Mouse (Mus musculus) liver, embryonic 16.5 days (tissue): Measurements from ENCODE around the gene Tmem63c. TPM values are rescaled to one million over a fixed set of nuclear protein-coding genes. Genes with fewer than 3 reads are reported as not detected.

Source experiments
- ATAC-seq: fragments of 200-750 bp; cut with Nextera tagmentation; 2 replicates; pipeline ENCODE4 v1.8.0; 2017; ENCODE audit warnings: low read depth, mild to moderate bottlenecking, moderate number of reproducible peaks, moderate library complexity
- H3K27ac ChIP-seq: fragments of 300-500 bp; sonication (generic); 2 replicates; pipeline ENCODE4 v1.5.1; 2014; ENCODE audit warnings: mild to moderate bottlenecking, low read length
- H3K27me3 ChIP-seq: fragments of 300-500 bp; sonication (generic); 2 replicates; pipeline ENCODE4 v1.6.1; 2014; ENCODE audit warnings: low read depth, low read length, mixed read lengths; ENCODE audit not compliant: control insufficient read depth, insufficient read depth
- H3K36me3 ChIP-seq: fragments of 300-500 bp; sonication (generic); 2 replicates; pipeline ENCODE4 v1.6.1; 2014; ENCODE audit warnings: mild to moderate bottlenecking; ENCODE audit not compliant: control insufficient read depth, insufficient read depth
- H3K4me1 ChIP-seq: fragments of 300-500 bp; sonication (generic); 2 replicates; pipeline ENCODE4 v1.6.1; 2014; ENCODE audit warnings: low read depth, low read length, mixed read lengths; ENCODE audit not compliant: control insufficient read depth
- H3K4me2 ChIP-seq: fragments of 300-500 bp; sonication (generic); 2 replicates; pipeline ENCODE4 v1.6.1; 2014; ENCODE audit warnings: low read depth, low read length, mixed read lengths
- H3K4me3 ChIP-seq: fragments of 300-500 bp; sonication (generic); 2 replicates; pipeline ENCODE4 v1.5.1; 2014; ENCODE audit warnings: low read depth, mild to moderate bottlenecking, low read length
- H3K9ac ChIP-seq: fragments of 300-500 bp; sonication (generic); 2 replicates; pipeline ENCODE4 v1.6.1; 2014; ENCODE audit warnings: low read depth, low read length
- H3K9me3 ChIP-seq: fragments of 300-500 bp; sonication (generic); replicated peaks from 2 replicates; pipeline ENCODE4 v1.6.1; 2016; ENCODE audit warnings: low read length; ENCODE audit not compliant: control insufficient read depth
- WGBS: fragments of 180-500 bp; shearing (Covaris S2); extraction: QIAGEN DNeasy Blood & Tissue Kit; methylation state at CpG from one replicate; pipeline ENCODE4 v1.1.7; 2014; ENCODE audit not compliant: insufficient replicate concordance; 5-methylcytosine and 5-hydroxymethylcytosine counted together
- polyA plus RNA-seq: library from polyadenylated mRNA; unstranded; fragments of >200 nt; fragmentation: Nextera tagmentation; extraction: Ambion mirVana; gene quantifications from 2 replicates; pipeline ENCODE4 v1.2.1, GENCODE M21; 2015

Tmem63c gene
- polyA plus RNA-seq, 1 experiment from 2014 or later: not detected

DNA sequence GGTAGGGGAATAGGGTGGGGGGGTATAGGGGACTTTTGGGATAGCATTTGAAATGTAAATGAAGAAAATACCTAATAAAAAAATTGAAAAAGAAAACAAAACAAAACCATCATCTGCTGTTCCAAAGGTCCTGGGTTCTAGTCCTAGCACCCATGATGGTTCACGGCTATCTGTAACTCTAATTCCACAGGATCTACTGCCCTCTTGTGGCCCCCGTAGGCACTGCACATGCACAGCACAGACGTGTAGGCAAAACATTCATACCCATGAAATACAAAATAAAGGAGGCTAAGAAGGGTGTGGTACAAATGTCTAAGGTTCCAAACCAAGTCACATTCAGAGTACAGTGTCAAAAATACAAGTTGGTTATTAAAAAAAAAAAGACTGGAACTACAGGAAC, 4.1 kb upstream of the Tmem63c start:
- Histone ChIP-seq H3K9ac (no peak overlapping the region), H3K27ac (no peak overlapping the region), H3K36me3 (no peaks in the 10 kb centered on the region), H3K9me3 (no peaks in the 10 kb centered on the region), H3K4me3 (no peak overlapping the region), H3K27me3 (no peaks in the 10 kb centered on the region), H3K4me1 (no peaks in the 10 kb centered on the region), H3K4me2 (no peak overlapping the region)
- 30% methylated on average over 3 of the region's 3 CpGs for WGBS
- ATAC-seq: no peak

DNA sequence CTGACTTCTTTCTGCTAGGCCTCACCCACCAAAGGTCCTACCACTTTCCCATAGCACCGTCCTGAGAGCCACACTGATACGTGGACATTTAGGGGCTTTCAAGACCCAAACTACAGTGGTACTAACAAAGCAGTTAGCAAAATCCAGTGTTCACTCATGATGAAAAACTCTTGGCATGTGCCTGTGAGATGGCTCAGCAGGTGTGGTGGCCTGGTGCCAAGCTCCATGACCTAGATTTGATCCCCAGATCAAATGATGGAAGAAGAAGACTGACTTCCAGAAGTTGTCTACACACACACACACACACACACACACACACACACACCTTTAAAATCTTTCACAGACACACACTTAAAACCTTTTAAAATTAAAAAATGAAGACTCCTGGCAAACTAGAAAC, 2.4 kb upstream of the Tmem63c start:
- Histone ChIP-seq H3K27ac (no peak overlapping the region), H3K4me1 (no peaks in the 10 kb centered on the region), H3K27me3 (no peaks in the 10 kb centered on the region), H3K4me3 (no peak overlapping the region), H3K9me3 (no peaks in the 10 kb centered on the region), H3K4me2 (no peak overlapping the region), H3K36me3 (no peaks in the 10 kb centered on the region), H3K9ac (no peak overlapping the region)
- WGBS: 54% methylated on average over 2 of the region's 2 CpGs
- ATAC-seq: no peak

DNA sequence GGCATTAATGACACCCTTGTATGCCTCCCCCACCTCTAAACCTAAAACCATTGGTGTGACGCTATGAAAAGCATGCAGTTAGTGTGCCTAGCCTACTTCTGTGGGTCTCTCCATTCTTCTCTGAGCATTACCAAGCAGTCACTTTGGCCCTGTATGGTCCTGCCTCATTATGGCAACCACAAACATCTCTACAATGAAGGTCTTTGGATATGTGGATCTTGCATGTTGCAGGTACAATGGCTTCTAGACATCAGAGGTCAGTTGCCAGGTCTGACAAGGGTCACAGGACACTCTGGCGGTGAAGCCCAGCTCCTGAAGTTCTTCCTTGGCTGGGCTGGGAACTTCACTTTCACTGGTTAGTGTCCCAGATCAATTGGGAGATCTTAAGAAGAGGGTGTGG, 866 bp downstream of the Tmem63c start:
- Histone ChIP-seq H3K27me3 (peaks cover 6% of the 10 kb centered on the region; the same call in 1 of the 2 replicates), H3K4me3 (no peak overlapping the region), H3K4me1 (no peaks in the 10 kb centered on the region), H3K36me3 (no peaks in the 10 kb centered on the region), H3K9me3 (no peaks in the 10 kb centered on the region), H3K27ac (no peak overlapping the region), H3K4me2 (no peak overlapping the region), H3K9ac (no peak overlapping the region)
- 47% methylated on average over 2 of the region's 2 CpGs for WGBS
- ATAC-seq: no peak

DNA sequence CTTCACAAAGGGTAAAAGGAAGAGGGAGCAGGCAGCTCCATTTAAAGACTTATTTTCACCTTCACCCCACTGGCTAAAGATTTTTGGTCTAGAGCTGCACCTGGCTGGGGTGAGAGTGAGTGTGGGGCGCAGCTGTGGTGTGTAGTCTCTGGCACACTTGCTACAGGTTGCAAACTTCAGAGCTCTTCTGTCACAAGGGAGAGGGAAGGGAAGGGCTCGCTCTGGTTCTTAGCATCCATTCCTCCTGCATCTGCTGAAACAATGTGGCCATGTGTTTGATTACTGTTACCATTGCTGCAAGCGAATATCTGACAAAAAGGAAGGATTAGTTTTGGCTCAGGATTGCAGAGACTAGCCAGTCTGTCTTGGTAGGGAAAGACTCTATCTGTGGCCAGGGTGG, 2.3 kb downstream of the Tmem63c start:
- Histone ChIP-seq H3K36me3 (no peaks in the 10 kb centered on the region), H3K4me1 (no peaks in the 10 kb centered on the region), H3K27me3 (peaks cover 13% of the 10 kb centered on the region; the same call in 1 of the 2 replicates), H3K4me2 (no peak overlapping the region), H3K27ac (no peak overlapping the region), H3K9me3 (no peaks in the 10 kb centered on the region), H3K4me3 (no peak overlapping the region), H3K9ac (no peak overlapping the region)
- 38% methylated on average over 3 of the region's 3 CpGs for WGBS
- no peak for ATAC-seq

DNA sequence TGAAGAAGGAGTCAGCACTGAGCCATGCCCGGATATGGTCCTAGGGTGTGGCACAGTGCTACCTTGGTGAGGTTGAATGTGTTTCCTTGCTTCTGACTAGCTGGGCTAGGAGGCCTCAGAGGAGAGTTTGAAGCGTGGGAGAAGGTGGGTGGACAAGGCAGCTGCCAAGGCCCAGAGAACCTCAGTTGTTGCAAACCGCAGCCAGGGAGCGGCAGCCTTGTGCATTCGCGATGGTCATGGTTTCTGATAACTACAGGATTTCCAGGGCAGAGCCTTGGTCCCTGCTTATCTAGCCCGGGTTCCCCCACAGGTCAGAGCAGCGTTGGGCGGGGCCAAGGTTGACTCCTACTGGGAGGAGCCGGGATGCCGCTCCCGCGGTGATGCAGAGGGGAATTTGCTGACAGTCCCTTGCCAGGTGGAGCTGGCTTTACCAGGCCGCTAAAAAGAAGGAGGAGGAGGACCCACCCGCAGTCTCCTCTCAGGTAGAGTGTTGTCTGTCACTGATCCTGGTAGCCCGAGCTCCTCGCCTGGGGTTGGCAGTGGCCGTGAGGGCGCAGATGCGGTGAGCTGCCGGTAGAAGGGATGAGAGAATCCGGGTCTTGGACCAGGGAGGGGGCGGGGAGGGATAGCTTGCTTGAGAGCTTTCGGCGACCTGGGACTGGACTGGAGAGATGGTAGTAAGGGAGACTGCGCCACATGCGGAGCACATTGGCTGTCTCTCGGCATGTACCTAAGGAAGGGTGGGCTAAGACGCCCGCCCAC, 5.2 kb downstream of the Tmem63c start:
- Histone ChIP-seq H3K27me3 (peaks cover 13% of the 10 kb centered on the region; the same call in 1 of the 2 replicates), H3K36me3 (no peaks in the 10 kb centered on the region), H3K27ac (no peak overlapping the region), H3K4me2 (no peak overlapping the region), H3K4me1 (no peaks in the 10 kb centered on the region), H3K9me3 (no peaks in the 10 kb centered on the region), H3K9ac (no peak overlapping the region), H3K4me3 (no peak overlapping the region)
- no peak for ATAC-seq
- 4% methylated on average over 30 of the region's 30 CpGs for WGBS

DNA sequence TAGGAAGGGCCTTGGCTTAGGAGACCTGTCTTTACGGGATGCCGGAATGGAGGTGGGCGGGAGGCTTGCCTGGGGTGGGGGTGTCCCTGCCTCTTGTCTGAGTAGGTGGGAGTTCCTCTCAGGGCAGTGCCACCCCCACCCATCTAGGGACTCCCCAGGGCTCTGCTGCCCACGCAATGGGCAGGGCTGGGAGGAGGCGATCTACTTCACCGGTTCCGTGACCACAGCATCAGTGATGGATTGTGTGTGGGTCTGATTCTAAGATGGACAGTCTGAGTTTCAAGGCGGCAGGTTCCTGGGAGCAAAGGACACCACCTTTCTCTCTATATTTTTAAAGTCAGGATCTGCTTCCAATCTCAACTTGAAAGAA, 5.7 kb downstream of the Tmem63c start:
- no peak overlapping the region for H3K4me3 ChIP-seq
- H3K27ac ChIP-seq: no peak overlapping the region
- peaks cover 13% of the 10 kb centered on the region; the same call in 1 of the 2 replicates for H3K27me3 ChIP-seq
- H3K36me3 ChIP-seq: no peaks in the 10 kb centered on the region
- no peak overlapping the region for H3K9ac ChIP-seq
- no peaks in the 10 kb centered on the region for H3K9me3 ChIP-seq
- no peak overlapping the region for H3K4me2 ChIP-seq
- no peaks in the 10 kb centered on the region for H3K4me1 ChIP-seq
- WGBS: 28% methylated on average over 8 of the region's 8 CpGs
- no peak for ATAC-seq

DNA sequence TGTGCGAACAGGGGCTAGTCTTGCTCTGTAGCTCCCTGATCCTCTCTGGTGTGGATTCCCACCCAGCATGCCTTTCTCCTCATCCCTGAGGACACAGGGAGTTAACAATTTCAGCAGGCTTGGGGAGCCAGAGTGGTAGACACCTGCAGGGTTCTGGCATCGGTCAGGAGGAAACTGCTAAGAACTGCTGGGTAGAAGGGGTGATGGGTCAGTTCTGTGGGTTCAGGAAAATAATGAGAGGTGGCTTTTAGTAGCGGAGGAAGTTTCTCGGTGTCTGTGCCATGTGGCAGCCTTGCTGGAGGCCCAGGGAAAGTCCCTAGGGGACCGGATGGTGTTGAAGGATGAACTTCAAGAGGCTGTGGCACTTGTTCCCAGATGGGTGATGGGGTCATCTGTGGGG, 6.3 kb downstream of the Tmem63c start:
- ATAC-seq: no peak
- no peak overlapping the region for H3K27ac ChIP-seq
- H3K4me2 ChIP-seq: no peak overlapping the region
- no peaks in the 10 kb centered on the region for H3K36me3 ChIP-seq
- H3K9ac ChIP-seq: no peak overlapping the region
- WGBS: 32% methylated on average over 5 of the region's 5 CpGs
- H3K9me3 ChIP-seq: no peaks in the 10 kb centered on the region
- H3K4me3 ChIP-seq: no peak overlapping the region
- no peaks in the 10 kb centered on the region for H3K4me1 ChIP-seq
- H3K27me3 ChIP-seq: peaks cover 13% of the 10 kb centered on the region; the same call in 1 of the 2 replicates

DNA sequence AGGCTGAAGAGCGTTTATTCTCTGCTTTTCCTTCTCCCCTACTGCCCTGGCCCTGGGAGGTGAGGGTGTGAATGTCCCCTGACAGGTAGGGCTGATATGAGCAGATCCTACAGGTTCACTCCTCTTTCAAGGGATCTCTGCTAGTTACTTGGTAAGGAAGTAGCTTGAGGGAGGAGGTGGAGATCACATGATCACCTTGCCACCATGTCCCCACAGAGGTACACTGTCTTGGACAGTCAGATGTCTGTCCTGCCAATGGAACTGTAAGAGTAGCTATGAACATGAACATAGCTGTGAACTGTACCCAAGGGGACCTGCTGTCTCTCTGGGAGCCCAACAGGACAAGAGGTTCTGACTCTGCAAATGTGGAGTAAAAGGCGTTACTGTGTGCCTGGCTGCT, 6.9 kb downstream of the Tmem63c start:
- Histone ChIP-seq H3K4me1 (no peaks in the 10 kb centered on the region), H3K9ac (no peak overlapping the region), H3K4me3 (no peak overlapping the region), H3K4me2 (no peak overlapping the region), H3K27me3 (peaks cover 13% of the 10 kb centered on the region; the same call in 1 of the 2 replicates), H3K36me3 (no peaks in the 10 kb centered on the region), H3K9me3 (no peaks in the 10 kb centered on the region), H3K27ac (no peak overlapping the region)
- WGBS: 46% methylated on average over 2 of the region's 2 CpGs
- no peak for ATAC-seq

DNA sequence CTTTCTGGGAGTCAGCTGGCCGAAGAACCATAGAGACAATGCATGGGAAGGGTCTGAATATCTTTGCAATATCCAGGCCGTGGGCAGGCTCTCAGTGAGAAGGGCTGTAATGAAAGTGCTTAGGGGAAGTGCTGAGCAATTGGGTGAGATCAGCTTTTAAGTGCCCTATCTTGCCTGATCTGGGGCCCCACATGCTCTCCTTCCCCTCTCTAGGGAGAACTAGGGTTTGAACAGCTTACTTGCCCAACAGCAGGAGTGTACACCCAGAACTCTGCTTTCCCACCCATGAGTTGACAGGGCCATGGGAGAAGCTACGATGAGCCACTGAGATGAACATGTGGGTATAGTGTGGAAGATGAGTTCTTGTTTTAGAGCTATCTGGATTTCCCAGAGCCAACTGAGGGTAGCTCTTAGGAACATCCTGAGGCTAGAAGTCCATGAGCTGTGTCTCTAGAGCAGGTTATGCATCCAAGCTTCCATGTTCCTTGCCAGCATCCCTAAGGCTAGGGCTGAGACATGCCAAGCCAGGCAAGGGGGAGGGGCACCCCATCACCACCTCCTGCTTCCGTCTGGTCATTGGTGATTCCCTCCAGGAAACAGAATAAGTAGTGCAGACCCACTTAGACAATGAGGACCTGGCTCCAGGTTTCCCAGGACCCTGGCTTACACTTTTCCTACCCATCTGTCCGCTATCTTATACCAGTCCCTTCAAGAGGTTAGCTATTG, 8.3 kb downstream of the Tmem63c start:
- no peak for ATAC-seq
- Histone ChIP-seq H3K36me3 (no peaks in the 10 kb centered on the region), H3K9ac (no peak overlapping the region), H3K27me3 (peaks cover 13% of the 10 kb centered on the region; the same call in 1 of the 2 replicates), H3K4me1 (no peaks in the 10 kb centered on the region), H3K4me2 (no peak overlapping the region), H3K9me3 (no peaks in the 10 kb centered on the region), H3K4me3 (no peak overlapping the region), H3K27ac (no peak overlapping the region)
- 44% methylated on average over 5 of the region's 5 CpGs for WGBS
